Mouse (Mus musculus) heart, postnatal 4 days (tissue): ENCODE measurements around the gene Mip. TPM values are rescaled to one million over a fixed set of nuclear protein-coding genes. Genes with fewer than 3 reads are reported as not detected.
A peak's percentile ranks its signal among the peaks of the same experiment; 100 is the strongest.
"Not testable (repeated sequence)": the region's sequence is repeated elsewhere in the genome, so short reads cannot be mapped to it uniquely, and the experiment has no call there.

ENCODE experiments used
- DNase-seq: peaks from one replicate; pipeline ENCODE4 v3.0.0; 2021
- total RNA-seq, 2 experiments: library from RNA; stranded (reverse); gene quantifications; 2 replicates each; pipeline ENCODE4 v1.2.3; 2021

Gene Mip
- total RNA-seq, 2 experiments from 2014 or later = not detected

- DNase-seq = peak; percentile 58
Measured at GRCm38 (mm10) chr10:128247020-128247732, 21.5 kb downstream of the Mip start.

- DNase-seq = no peak
Measured at GRCm38 (mm10) chr10:128250565-128250964, 24.9 kb downstream of the Mip start.

- no peak for DNase-seq
Measured at GRCm38 (mm10) chr10:128253677-128254255, 28.1 kb downstream of the Mip start, which contains the start of gene Apon. TSS of gene Apon (plus strand) at chr10:128254096.

- DNase-seq = no peak
Measured at GRCm38 (mm10) chr10:128255925-128256324, 30.3 kb downstream of the Mip start.

GRCm38 (mm10) chr10:128256328-128256727, 30.7 kb downstream of the Mip start:
- DNase-seq = no peak

- DNase-seq = no peak
Measured at GRCm38 (mm10) chr10:128258953-128259352, 33.3 kb downstream of the Mip start.

GRCm38 (mm10) chr10:128259946-128260345, 34.3 kb downstream of the Mip start:
- DNase-seq = no peak

- not testable (repeated sequence) for DNase-seq
Measured at GRCm38 (mm10) chr10:128260376-128260775, 34.7 kb downstream of the Mip start.

GRCm38 (mm10) chr10:128262300-128262699, 36.7 kb downstream of the Mip start:
- peak; percentile 35 for DNase-seq

GRCm38 (mm10) chr10:128263393-128264310, 38.0 kb downstream of the Mip start:
- no peak for DNase-seq

GRCm38 (mm10) chr10:128268371-128268770, 42.7 kb downstream of the Mip start, which contains the start of gene Apof:
TSS of gene Apof (plus strand) at chr10:128268671.
- no peak for DNase-seq

GRCm38 (mm10) chr10:128269206-128269910, 43.7 kb downstream of the Mip start:
- no peak for DNase-seq

GRCm38 (mm10) chr10:128270287-128270841, 44.7 kb downstream of the Mip start, which contains the start of gene Stat2:
TSS of gene Stat2 (plus strand) at chr10:128270559.
- DNase-seq = peak; percentile 97

- no peak for DNase-seq
Measured at GRCm38 (mm10) chr10:128270866-128271265, 45.2 kb downstream of the Mip start.

GRCm38 (mm10) chr10:128271883-128272282, 46.2 kb downstream of the Mip start:
- no peak for DNase-seq

GRCm38 (mm10) chr10:128272819-128273439, 47.3 kb downstream of the Mip start:
- DNase-seq = not testable (repeated sequence)

- not testable (repeated sequence) for DNase-seq
Measured at GRCm38 (mm10) chr10:128275374-128275773, 49.7 kb downstream of the Mip start.

- no peak for DNase-seq
Measured at GRCm38 (mm10) chr10:128278158-128278557, 52.5 kb downstream of the Mip start.

GRCm38 (mm10) chr10:128280943-128281342, 55.3 kb downstream of the Mip start:
- no peak for DNase-seq
